Mouse (Mus musculus): ENCODE measurements at regions not wholly inside any gene's neighbourhood (a gene's known extent, or its start where the extent isn't known, plus 50 kb on each side); places are given as distances from the start of the nearest gene placed in this dataset.

DNA sequence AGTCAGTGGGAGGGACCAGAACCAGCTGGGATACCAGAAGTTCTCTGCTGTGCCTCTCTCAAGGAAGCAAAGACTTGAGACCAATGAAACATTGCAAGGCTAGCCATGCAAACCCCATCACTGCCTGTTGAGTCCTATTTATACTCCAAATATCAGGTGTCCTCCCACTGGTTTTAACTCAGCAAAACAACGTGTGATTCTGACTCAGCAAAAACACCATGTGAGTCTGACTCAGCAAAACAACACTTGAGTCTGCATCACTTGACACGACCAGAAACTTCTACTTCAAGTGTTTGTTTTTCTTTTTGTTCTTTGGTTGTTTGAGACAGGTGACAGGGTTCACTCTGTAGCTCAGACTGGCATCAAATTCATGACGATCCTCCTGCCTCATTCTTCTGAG is 204.6 kb upstream of the Ctbp2 start:
- H3K4me2 ChIP-seq: no peak overlapping the region
- H3K36me3 ChIP-seq: no peaks in the 10 kb centered on the region
- no peak overlapping the region for H3K4me3 ChIP-seq
- H3K9ac ChIP-seq: no peak overlapping the region
- ATAC-seq (ENCODE audit: low read depth): no peak
- H3K27me3 ChIP-seq: no peaks in the 10 kb centered on the region
- no peak overlapping the region for H3K27ac ChIP-seq (replicated peaks)
- H3K4me1 ChIP-seq (replicated peaks): no peaks in the 10 kb centered on the region
- H3K9me3 ChIP-seq: no peaks in the 10 kb centered on the region; the same call in 1 of the 2 replicates
- WGBS: 82% methylated on average over 3 of the region's 3 CpGs

DNA sequence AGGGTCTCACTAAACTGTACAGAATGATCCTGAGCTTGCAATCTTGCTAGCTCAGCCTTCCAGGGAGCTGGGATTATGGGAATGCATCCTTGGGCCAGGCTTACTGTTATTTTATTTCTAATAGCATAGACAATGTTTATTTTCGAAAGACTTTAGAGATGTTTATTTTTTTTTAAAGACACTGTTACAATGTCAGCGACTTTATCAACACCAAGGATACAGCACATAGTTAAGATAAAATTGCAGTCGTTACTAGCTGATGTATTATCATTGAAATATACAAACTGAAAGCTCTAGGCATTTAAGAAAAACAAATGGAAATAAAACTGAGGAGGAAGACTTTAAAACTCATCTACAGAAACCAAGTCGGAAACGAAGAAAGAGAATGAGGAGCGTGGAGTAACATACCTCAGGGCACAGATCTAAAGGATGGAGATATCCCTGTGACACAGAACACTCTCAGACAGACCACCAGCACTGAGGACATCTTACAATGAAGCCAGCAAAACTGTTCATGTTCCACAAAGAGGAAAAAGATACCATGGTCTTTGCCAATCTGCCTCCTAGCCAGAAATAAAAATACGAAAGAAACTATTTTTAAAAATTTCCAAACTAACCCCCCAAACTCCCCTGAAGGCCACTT is 201.5 kb upstream of the Ctbp2 start:
- no peak overlapping the region for H3K27ac ChIP-seq (replicated peaks)
- 89% methylated on average over 7 of the region's 7 CpGs for WGBS
- no peak overlapping the region for H3K4me2 ChIP-seq
- H3K4me3 ChIP-seq: no peak overlapping the region
- H3K4me1 ChIP-seq (replicated peaks): no peaks in the 10 kb centered on the region
- ATAC-seq (ENCODE audit: low read depth): no peak
- no peaks in the 10 kb centered on the region for H3K27me3 ChIP-seq
- H3K9me3 ChIP-seq: no peaks in the 10 kb centered on the region; the same call in 1 of the 2 replicates
- no peaks in the 10 kb centered on the region for H3K36me3 ChIP-seq
- no peak overlapping the region for H3K9ac ChIP-seq

- H3K4me3 ChIP-seq: no peak overlapping the region
- H3K27ac ChIP-seq (replicated peaks): no peak overlapping the region
- H3K4me1 ChIP-seq (replicated peaks): no peaks in the 10 kb centered on the region
- 72% methylated on average over 3 of the region's 3 CpGs for WGBS
- H3K36me3 ChIP-seq: no peaks in the 10 kb centered on the region
- H3K9ac ChIP-seq: no peak overlapping the region
- H3K9me3 ChIP-seq: no peaks in the 10 kb centered on the region; the same call in 1 of the 2 replicates
- H3K4me2 ChIP-seq: no peak overlapping the region
- H3K27me3 ChIP-seq: no peaks in the 10 kb centered on the region
- ATAC-seq (ENCODE audit: low read depth): no peak
Observed at GRCm38 (mm10) chr7:133323955-133324354, 199.8 kb upstream of the Ctbp2 start.

- Histone ChIP-seq H3K9me3 (peaks cover 5% of the 10 kb centered on the region; the same call in 1 of the 2 replicates), H3K4me1 (replicated peaks) (peaks cover 11% of the 10 kb centered on the region), H3K9ac (no peak overlapping the region), H3K27me3 (no peaks in the 10 kb centered on the region), H3K36me3 (no peaks in the 10 kb centered on the region), H3K27ac (replicated peaks) (no peak overlapping the region), H3K4me2 (no peak overlapping the region), H3K4me3 (no peak overlapping the region)
- no peak for ATAC-seq (ENCODE audit: low read depth)
Observed at GRCm38 (mm10) chr7:133317511-133317910, 193.4 kb upstream of the Ctbp2 start.

- 69% methylated on average over 9 of the region's 9 CpGs for WGBS
Observed at GRCm38 (mm10) chr7:133316701-133317475, 192.7 kb upstream of the Ctbp2 start.

GRCm38 (mm10) chr7:133315197-133316029 is 191.3 kb upstream of the Ctbp2 start:
- no peak overlapping the region for H3K9ac ChIP-seq
- peaks cover 5% of the 10 kb centered on the region; the same call in 1 of the 2 replicates for H3K9me3 ChIP-seq
- ATAC-seq (ENCODE audit: low read depth): no peak
- WGBS: 61% methylated on average over 10 of the region's 10 CpGs
- no peak overlapping the region for H3K27ac ChIP-seq (replicated peaks)
- no peak overlapping the region for H3K4me3 ChIP-seq
- H3K27me3 ChIP-seq: no peaks in the 10 kb centered on the region
- no peaks in the 10 kb centered on the region for H3K36me3 ChIP-seq
- H3K4me2 ChIP-seq: no peak overlapping the region
- peaks cover 11% of the 10 kb centered on the region for H3K4me1 ChIP-seq (replicated peaks)

More at GRCm38 (mm10) chr7:133316701-133317475, 192.7 kb upstream of the Ctbp2 start:
- no peaks in the 10 kb centered on the region for H3K27me3 ChIP-seq
- no peak overlapping the region for H3K4me2 ChIP-seq
- H3K4me1 ChIP-seq (replicated peaks): peaks cover 11% of the 10 kb centered on the region
- no peak overlapping the region for H3K9ac ChIP-seq
- ATAC-seq (ENCODE audit: low read depth): no peak
- no peak overlapping the region for H3K4me3 ChIP-seq
- peaks cover 5% of the 10 kb centered on the region; the same call in 1 of the 2 replicates for H3K9me3 ChIP-seq
- no peak overlapping the region for H3K27ac ChIP-seq (replicated peaks)
- no peaks in the 10 kb centered on the region for H3K36me3 ChIP-seq

GRCm38 (mm10) chr7:133313115-133313514 is 189.0 kb upstream of the Ctbp2 start:
- 46% methylated on average over 5 of the region's 5 CpGs for WGBS
- Histone ChIP-seq H3K9me3 (peaks cover 5% of the 10 kb centered on the region; the same call in 1 of the 2 replicates), H3K36me3 (no peaks in the 10 kb centered on the region)

GRCm38 (mm10) chr7:133311116-133311801 is 187.1 kb upstream of the Ctbp2 start:
- Histone ChIP-seq H3K9ac (no peak overlapping the region), H3K36me3 (no peaks in the 10 kb centered on the region), H3K27ac (replicated peaks) (no peak overlapping the region), H3K4me3 (no peak overlapping the region), H3K4me1 (replicated peaks) (peaks cover under 1% of the 10 kb centered on the region; the same call in 1 of the 2 replicates), H3K9me3 (peaks cover 5% of the 10 kb centered on the region; the same call in 1 of the 2 replicates), H3K27me3 (no peaks in the 10 kb centered on the region), H3K4me2 (no peak overlapping the region)
- no peak for ATAC-seq (ENCODE audit: low read depth)
- 51% methylated on average over 9 of the region's 9 CpGs for WGBS

More at GRCm38 (mm10) chr7:133313115-133313514, 189.0 kb upstream of the Ctbp2 start:
- Histone ChIP-seq H3K27ac (replicated peaks) (no peak overlapping the region), H3K27me3 (no peaks in the 10 kb centered on the region), H3K4me3 (no peak overlapping the region), H3K4me1 (replicated peaks) (peaks cover 11% of the 10 kb centered on the region), H3K9ac (no peak overlapping the region), H3K4me2 (no peak overlapping the region)
- no peak for ATAC-seq (ENCODE audit: low read depth)

- 69% methylated on average over 5 of the region's 5 CpGs for WGBS
- no peak overlapping the region for H3K4me3 ChIP-seq
- no peak overlapping the region for H3K4me2 ChIP-seq
- H3K9ac ChIP-seq: no peak overlapping the region
- ATAC-seq (ENCODE audit: low read depth): no peak
- H3K27me3 ChIP-seq: no peaks in the 10 kb centered on the region
- no peaks in the 10 kb centered on the region for H3K36me3 ChIP-seq
- no peaks in the 10 kb centered on the region for H3K9me3 ChIP-seq
- no peak overlapping the region for H3K27ac ChIP-seq (replicated peaks)
- 0 out of 2 replicates have a peak, but pooled peaks cover 6% of the 10 kb centered on the region for H3K4me1 ChIP-seq (replicated peaks)
Observed at GRCm38 (mm10) chr7:133304461-133304860, 180.3 kb upstream of the Ctbp2 start.

- Histone ChIP-seq H3K9ac (no peak overlapping the region), H3K9me3 (no peaks in the 10 kb centered on the region), H3K27me3 (no peaks in the 10 kb centered on the region), H3K27ac (replicated peaks) (no peak overlapping the region), H3K4me3 (no peak overlapping the region), H3K36me3 (no peaks in the 10 kb centered on the region), H3K4me1 (replicated peaks) (no peaks in the 10 kb centered on the region), H3K4me2 (no peak overlapping the region)
- ATAC-seq (ENCODE audit: low read depth): no peak
- 90% methylated on average over 3 of the region's 3 CpGs for WGBS
Observed at GRCm38 (mm10) chr7:133290471-133290870, 166.3 kb upstream of the Ctbp2 start.

DNA sequence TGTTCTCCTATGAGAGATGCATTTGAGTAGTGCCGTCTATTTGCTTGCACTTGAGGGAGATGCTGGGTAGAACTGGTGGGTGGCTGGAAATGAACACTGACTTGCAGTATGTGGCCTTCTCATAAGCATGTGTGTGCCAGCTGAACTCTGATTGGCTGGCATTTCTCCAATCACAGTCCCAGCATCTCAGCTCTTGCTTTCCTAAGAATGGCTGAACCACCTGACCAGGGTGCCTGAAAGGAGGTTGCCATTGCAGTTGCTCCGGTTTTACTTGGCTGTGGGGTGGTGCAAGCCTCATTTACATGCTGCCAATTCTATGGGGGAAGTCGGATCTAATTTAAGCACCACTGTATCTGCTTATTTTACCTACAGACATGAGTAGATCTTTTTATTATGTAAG is 164.1 kb upstream of the Ctbp2 start:
- Histone ChIP-seq H3K27ac (replicated peaks) (no peak overlapping the region), H3K4me2 (no peak overlapping the region), H3K4me1 (replicated peaks) (no peaks in the 10 kb centered on the region), H3K9ac (no peak overlapping the region), H3K9me3 (no peaks in the 10 kb centered on the region), H3K36me3 (no peaks in the 10 kb centered on the region), H3K4me3 (no peak overlapping the region), H3K27me3 (no peaks in the 10 kb centered on the region)
- WGBS: 72% methylated on average over 3 of the region's 3 CpGs
- no peak; the same call in 1 of the 2 replicates for ATAC-seq (ENCODE audit: low read depth)
